Mouse (Mus musculus) heart, embryonic 16.5 days (tissue): ENCODE results near the gene Shroom3. TPM values are rescaled to one million over a fixed set of nuclear protein-coding genes. Genes with fewer than 3 reads are reported as not detected.

Experiments used
- ATAC-seq: fragments of 200-750 bp; cut with Nextera tagmentation; replicated peaks from 2 replicates; pipeline ENCODE4 v1.8.0; 2017; ENCODE audit warnings: moderate number of reproducible peaks; ENCODE audit not compliant: insufficient read depth, low FRiP score; ENCODE audit errors: extremely low read depth
- H3K27ac ChIP-seq: fragments of 300-500 bp; sonication (generic); 2 replicates; pipeline ENCODE4 v1.5.1; 2014; ENCODE audit warnings: mild to moderate bottlenecking, low read length, control low read depth, moderate library complexity
- H3K27me3 ChIP-seq: fragments of 300-500 bp; sonication (generic); 2 replicates; pipeline ENCODE4 v1.6.1; 2014; ENCODE audit warnings: low read length, mixed read lengths; ENCODE audit not compliant: control insufficient read depth, insufficient read depth
- H3K36me3 ChIP-seq: fragments of 300-500 bp; sonication (generic); 2 replicates; pipeline ENCODE4 v1.6.1; 2014; ENCODE audit not compliant: control insufficient read depth, insufficient read depth
- H3K4me1 ChIP-seq: fragments of 300-500 bp; sonication (generic); 2 replicates; pipeline ENCODE4 v1.6.1; 2014; ENCODE audit warnings: low read length, mixed read lengths; ENCODE audit not compliant: control insufficient read depth, insufficient read depth
- H3K4me2 ChIP-seq: fragments of 300-500 bp; sonication (generic); 2 replicates; pipeline ENCODE4 v1.6.1; 2014; ENCODE audit warnings: low read depth, mild to moderate bottlenecking, control low read depth, low read length
- H3K4me3 ChIP-seq: fragments of 300-500 bp; sonication (generic); 2 replicates; pipeline ENCODE4 v1.5.1; 2014; ENCODE audit warnings: mild to moderate bottlenecking, control low read depth, low read length
- H3K9ac ChIP-seq: fragments of 300-500 bp; sonication (generic); 2 replicates; pipeline ENCODE4 v1.6.1; 2014; ENCODE audit warnings: low read length, control low read depth
- H3K9me3 ChIP-seq: fragments of 300-500 bp; sonication (generic); replicated peaks from 2 replicates; pipeline ENCODE4 v1.6.1; 2016; ENCODE audit warnings: low read length; ENCODE audit not compliant: control insufficient read depth
- WGBS: fragments of 180-500 bp; shearing (Covaris S2); extraction: QIAGEN DNeasy Blood & Tissue Kit; methylation state at CpG from one replicate; pipeline ENCODE4 v1.1.7; 2014; 5-methylcytosine and 5-hydroxymethylcytosine counted together
- polyA plus RNA-seq: library from polyadenylated mRNA; unstranded; fragments of >200 nt; fragmentation: Nextera tagmentation; extraction: Ambion mirVana; gene quantifications from 2 replicates; pipeline ENCODE4 v1.2.1, GENCODE M21; 2015

Gene Shroom3
- polyA plus RNA-seq, 1 experiment from 2014 or later, result 11.7 TPM

- no peak overlapping the region for H3K9ac ChIP-seq
- H3K4me1 ChIP-seq, result peaks cover 60% of the 10 kb centered on the region
- H3K27ac ChIP-seq, result peak overlapping the region; percentile 70
- H3K4me2 ChIP-seq, result no peak overlapping the region
- ATAC-seq, result peak; percentile 86
- no peaks in the 10 kb centered on the region for H3K27me3 ChIP-seq
- H3K9me3 ChIP-seq, result no peaks in the 10 kb centered on the region
- 28% methylated on average over 5 of the region's 5 CpGs for WGBS
- no peaks in the 10 kb centered on the region for H3K36me3 ChIP-seq
- H3K4me3 ChIP-seq, result no peak overlapping the region
Measured at GRCm38 (mm10) chr5:92890902-92891301, 207.7 kb downstream of the Shroom3 start.

GRCm38 (mm10) chr5:92893284-92893683 lies 210.0 kb downstream of the Shroom3 start:
- H3K9ac ChIP-seq, result no peak overlapping the region
- WGBS, result 48% methylated on average over 4 of the region's 4 CpGs
- no peak overlapping the region for H3K4me3 ChIP-seq
- H3K4me1 ChIP-seq, result peaks cover 46% of the 10 kb centered on the region
- no peak overlapping the region for H3K4me2 ChIP-seq
- H3K9me3 ChIP-seq, result no peaks in the 10 kb centered on the region
- no peaks in the 10 kb centered on the region for H3K27me3 ChIP-seq
- no peaks in the 10 kb centered on the region for H3K36me3 ChIP-seq
- H3K27ac ChIP-seq, result no peak overlapping the region
- ATAC-seq, result no peak

GRCm38 (mm10) chr5:92893711-92894110 lies 210.5 kb downstream of the Shroom3 start:
- no peak overlapping the region for H3K4me3 ChIP-seq
- no peak for ATAC-seq
- no peaks in the 10 kb centered on the region for H3K9me3 ChIP-seq
- H3K4me1 ChIP-seq, result peaks cover 42% of the 10 kb centered on the region
- H3K9ac ChIP-seq, result no peak overlapping the region
- H3K36me3 ChIP-seq, result no peaks in the 10 kb centered on the region
- H3K4me2 ChIP-seq, result no peak overlapping the region
- no peaks in the 10 kb centered on the region for H3K27me3 ChIP-seq
- H3K27ac ChIP-seq, result no peak overlapping the region
- WGBS, result 42% methylated on average over 1 of the region's 1 CpGs

- Histone ChIP-seq H3K4me3 (no peak overlapping the region), H3K9ac (no peak overlapping the region), H3K4me1 (peaks cover 37% of the 10 kb centered on the region), H3K27ac (no peak overlapping the region), H3K4me2 (no peak overlapping the region), H3K9me3 (no peaks in the 10 kb centered on the region), H3K27me3 (no peaks in the 10 kb centered on the region), H3K36me3 (no peaks in the 10 kb centered on the region)
- 92% methylated on average over 8 of the region's 8 CpGs for WGBS
- no peak for ATAC-seq
Measured at GRCm38 (mm10) chr5:92895877-92896276, 212.6 kb downstream of the Shroom3 start.

GRCm38 (mm10) chr5:92896725-92897280 lies 213.6 kb downstream of the Shroom3 start:
- Histone ChIP-seq H3K27ac (peak overlapping the region; percentile 96; the same call in 1 of the 2 replicates), H3K4me3 (no peak overlapping the region), H3K36me3 (no peaks in the 10 kb centered on the region), H3K4me1 (peaks cover 32% of the 10 kb centered on the region), H3K9ac (no peak overlapping the region; the same call in 1 of the 2 replicates), H3K9me3 (no peaks in the 10 kb centered on the region), H3K4me2 (no peak overlapping the region), H3K27me3 (no peaks in the 10 kb centered on the region)
- 75% methylated on average over 1 of the region's 1 CpGs for WGBS
- ATAC-seq, result no peak

GRCm38 (mm10) chr5:92897766-92898745 lies 214.8 kb downstream of the Shroom3 start:
- Histone ChIP-seq H3K27ac (peak overlapping the region; percentile 96), H3K4me3 (peak overlapping the region; percentile 88), H3K27me3 (no peaks in the 10 kb centered on the region), H3K4me1 (peaks cover 30% of the 10 kb centered on the region), H3K9me3 (no peaks in the 10 kb centered on the region), H3K9ac (peak overlapping the region; percentile 95), H3K36me3 (no peaks in the 10 kb centered on the region), H3K4me2 (peak overlapping the region; percentile 83)
- peak; percentile 94 for ATAC-seq
- under 1% methylated on average over 94 of the region's 96 CpGs for WGBS

- peak overlapping the region; percentile 33; the same call in 1 of the 2 replicates for H3K27ac ChIP-seq
- H3K4me1 ChIP-seq, result peaks cover 44% of the 10 kb centered on the region
- H3K4me3 ChIP-seq, result peak overlapping the region; percentile 4; the same call in 1 of the 2 replicates
- no peaks in the 10 kb centered on the region for H3K36me3 ChIP-seq
- ATAC-seq, result no peak
- 44% methylated on average over 5 of the region's 5 CpGs for WGBS
- H3K27me3 ChIP-seq, result no peaks in the 10 kb centered on the region
- H3K4me2 ChIP-seq, result peak overlapping the region; percentile 63; the same call in 1 of the 2 replicates
- H3K9me3 ChIP-seq, result no peaks in the 10 kb centered on the region
- H3K9ac ChIP-seq, result peak overlapping the region; percentile 71
Measured at GRCm38 (mm10) chr5:92900470-92900869, 217.2 kb downstream of the Shroom3 start.

- ATAC-seq, result no peak
- 65% methylated on average over 7 of the region's 7 CpGs for WGBS
Measured at GRCm38 (mm10) chr5:92901870-92902269, 218.6 kb downstream of the Shroom3 start.

GRCm38 (mm10) chr5:92905146-92905545 lies 221.9 kb downstream of the Shroom3 start:
- 43% methylated on average over 9 of the region's 9 CpGs for WGBS
- Histone ChIP-seq H3K27ac (peak overlapping the region; percentile 81), H3K9me3 (peaks cover 7% of the 10 kb centered on the region), H3K36me3 (peaks cover 7% of the 10 kb centered on the region), H3K4me1 (peaks cover 64% of the 10 kb centered on the region), H3K9ac (peak overlapping the region; percentile 60), H3K27me3 (no peaks in the 10 kb centered on the region), H3K4me3 (no peak overlapping the region), H3K4me2 (0 out of 2 replicates have a peak overlapping the region, but pooled peaks have one; percentile 4)
- no peak for ATAC-seq

More at GRCm38 (mm10) chr5:92901870-92902269, 218.6 kb downstream of the Shroom3 start:
- Histone ChIP-seq H3K27ac (no peak overlapping the region), H3K27me3 (no peaks in the 10 kb centered on the region), H3K9ac (no peak overlapping the region), H3K4me3 (no peak overlapping the region), H3K9me3 (no peaks in the 10 kb centered on the region), H3K4me2 (no peak overlapping the region), H3K4me1 (peaks cover 55% of the 10 kb centered on the region), H3K36me3 (no peaks in the 10 kb centered on the region)
